Mouse (Mus musculus): ENCODE data around the gene Dync1i2.

Gene Dync1i2

DNA sequence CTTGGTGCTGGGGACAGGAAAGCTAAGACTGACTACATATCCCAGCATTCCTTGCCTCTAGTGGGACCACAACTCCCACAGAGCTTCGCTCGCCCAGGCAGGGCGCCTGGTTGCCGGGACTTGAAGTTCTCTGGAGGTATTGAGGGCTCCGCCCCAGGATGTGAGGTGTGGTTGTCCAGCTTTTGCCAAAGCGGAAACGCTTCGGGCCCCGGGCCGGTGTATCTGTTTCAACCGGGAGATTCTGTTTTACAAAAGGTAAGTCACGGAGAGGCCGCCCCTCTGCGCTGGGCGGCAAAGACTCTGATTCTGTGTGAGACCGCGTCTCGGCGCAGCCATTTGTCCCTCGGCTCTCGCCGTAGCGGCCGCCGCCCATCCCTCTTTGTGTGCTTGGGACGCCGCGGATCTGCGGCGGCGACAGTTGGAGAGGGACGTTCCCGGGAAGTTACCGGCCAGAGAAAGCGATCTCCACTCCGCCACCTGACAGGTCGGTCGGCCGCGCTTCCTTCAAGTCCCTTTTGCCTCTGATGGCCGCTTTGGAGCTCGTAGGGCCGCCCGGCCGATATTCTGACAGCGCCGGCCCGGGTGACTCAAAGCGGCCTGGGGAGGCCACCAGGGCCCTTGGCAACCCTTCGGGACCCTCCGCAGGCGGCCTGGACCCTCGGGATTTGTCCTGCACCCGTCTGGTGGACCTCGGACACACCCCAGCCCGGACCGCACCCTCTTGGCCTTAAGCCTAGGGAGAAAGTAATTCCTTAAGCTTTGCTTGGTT is at the start of gene Dync1i2:
Dync1i2 (plus strand) TSS at position 116 of the 769 bp plus-strand sequence.
- peak; percentile 94 to 97 for DNase-seq

DNA sequence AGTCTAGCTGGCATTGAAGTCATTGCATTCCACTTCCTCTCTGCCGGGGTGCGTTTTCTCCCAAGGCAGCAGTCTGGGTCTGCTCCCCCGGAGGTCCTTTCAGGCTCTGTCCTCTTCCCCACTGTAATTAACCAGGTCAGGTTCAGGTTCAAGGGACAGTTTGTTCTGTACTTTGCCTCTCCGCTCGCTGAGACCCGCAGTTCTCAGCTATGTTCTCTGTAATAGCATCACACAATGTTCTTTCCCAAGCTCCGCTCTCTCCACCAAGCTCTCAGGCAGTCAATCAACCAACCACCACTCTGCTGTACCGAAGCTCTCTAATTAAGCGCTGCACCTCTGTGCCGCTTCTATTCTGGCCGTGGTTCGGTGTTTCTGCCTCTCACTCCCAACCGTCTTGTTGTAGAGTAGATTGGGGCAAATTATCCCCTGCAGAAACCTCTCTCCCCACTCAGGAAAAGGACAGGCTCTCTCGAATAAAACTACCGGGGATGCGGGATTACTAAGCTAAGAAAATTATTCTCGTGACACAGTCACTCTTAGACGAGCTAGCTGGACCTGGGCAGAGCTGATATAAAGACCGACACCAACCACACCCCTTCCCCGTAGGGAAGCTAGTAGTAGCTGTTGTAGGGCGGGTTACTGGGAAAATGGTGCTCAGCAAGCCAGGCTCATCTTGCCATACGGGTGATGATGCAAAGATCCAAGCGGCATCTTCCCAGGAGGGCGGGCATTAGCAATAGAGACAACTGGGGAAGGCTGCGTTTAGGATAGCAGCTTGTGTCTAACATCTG is 48.5 kb upstream of the Dync1i2 start:
- DNase-seq: peak; percentile 73 to 74

DNA sequence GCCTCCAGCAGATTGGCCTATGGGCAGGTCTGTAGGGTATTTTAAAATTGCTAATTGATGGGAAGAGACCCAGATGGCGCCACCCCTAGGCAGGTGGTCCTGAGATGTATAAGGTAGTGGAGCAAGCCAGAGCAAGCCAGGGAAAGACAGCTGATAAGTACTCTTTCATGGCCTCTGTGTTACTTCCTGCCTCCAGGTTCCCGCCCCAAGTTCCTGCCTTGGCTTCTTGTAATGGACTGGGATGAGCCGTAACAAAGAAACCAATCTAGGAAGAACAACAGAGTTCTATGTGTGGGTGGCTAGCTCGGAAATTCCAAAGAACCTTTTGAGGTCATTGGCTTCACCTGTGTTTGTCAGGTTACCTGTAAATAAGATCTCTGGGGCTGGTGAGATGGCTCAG is 44.3 kb upstream of the Dync1i2 start:
- no peak for DNase-seq

DNA sequence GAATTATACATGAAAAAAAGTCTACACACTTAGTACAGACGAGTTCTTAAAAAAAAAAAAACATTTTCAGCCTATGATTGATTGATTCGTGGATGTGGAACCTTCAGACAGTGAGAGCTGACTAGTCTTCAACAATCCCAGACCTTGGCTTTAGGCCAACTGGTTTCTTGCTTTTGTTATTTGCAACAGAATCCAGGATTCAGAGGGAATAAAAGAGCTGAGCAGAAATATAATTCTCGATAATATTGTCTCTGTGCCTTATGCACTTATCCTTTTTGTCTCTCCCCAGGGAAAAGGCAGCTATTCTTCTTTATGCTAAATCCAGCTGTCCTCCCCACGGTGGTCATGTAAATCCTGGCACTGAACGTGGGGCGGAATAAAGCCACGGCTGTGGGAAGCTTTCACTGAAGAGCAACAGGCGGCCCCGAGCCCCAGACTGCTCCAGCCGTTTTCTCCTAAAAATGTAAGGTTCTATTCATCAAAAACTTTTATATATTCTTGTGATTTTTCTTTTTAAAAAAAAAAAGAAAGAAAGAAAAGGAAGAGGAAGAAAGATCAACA is 43.0 kb upstream of the Dync1i2 start:
- DNase-seq: no peak

DNA sequence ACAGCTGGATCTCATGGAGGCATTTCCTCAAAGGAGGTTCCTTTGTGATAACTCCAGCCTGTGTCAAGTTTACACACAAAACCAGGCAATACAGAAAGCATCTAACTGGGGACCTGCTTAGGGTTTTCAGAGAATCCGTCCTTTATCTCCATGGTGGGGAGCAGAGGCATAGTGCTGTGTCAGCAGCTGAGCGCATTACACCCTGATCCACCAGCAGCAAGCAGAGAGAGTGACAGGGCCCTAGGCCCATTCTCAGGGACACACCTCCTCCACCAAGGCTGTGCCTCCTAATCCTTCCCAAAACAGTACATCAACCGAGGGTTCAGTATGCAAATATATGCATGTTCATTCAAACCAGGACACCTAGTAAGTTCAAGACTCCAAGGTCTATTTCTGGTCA is 38.5 kb upstream of the Dync1i2 start:
- DNase-seq: no peak

DNA sequence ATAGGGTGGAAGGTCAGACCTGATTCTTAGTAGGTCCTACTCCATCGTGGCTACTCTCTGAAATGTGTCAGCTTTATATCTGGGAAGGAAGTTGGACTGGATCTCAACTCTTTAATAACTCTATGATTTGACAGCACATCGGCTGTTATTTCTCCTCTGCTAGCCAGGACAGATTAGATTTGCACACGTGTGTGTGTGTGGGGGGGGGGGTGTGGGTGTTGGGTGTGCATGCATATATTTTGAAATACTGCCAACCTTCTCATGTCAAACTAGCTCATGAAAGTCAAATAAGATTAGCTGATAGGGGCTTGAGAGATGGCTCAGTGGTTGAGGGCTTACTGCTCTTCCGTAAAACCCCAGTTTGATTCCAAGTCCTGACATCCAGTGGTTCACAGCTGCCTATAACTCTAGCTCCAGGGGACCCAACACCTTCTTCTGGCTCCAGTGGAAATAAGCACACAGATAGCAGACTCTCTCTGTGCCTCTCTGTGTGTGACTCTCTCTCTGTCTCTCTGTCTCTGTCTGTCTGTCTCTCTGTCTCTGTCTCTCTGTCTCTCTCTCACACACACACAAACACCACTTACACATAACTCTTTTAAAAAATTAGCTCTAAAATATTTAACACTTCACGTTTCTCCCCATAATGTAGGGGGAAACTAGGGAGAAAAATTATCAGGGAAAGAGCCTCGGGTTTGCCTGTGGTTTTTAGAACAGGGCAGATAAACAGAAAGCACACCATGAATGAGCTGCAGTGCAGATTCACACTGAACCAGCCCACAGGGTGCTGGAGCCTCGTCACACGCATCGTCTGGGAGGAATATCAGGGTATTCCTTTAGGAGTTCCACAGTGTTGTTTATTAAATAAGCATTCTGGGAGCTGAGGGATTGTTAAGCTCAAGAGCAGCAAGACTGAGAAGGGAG is 34.9 kb upstream of the Dync1i2 start:
- DNase-seq: no peak

DNA sequence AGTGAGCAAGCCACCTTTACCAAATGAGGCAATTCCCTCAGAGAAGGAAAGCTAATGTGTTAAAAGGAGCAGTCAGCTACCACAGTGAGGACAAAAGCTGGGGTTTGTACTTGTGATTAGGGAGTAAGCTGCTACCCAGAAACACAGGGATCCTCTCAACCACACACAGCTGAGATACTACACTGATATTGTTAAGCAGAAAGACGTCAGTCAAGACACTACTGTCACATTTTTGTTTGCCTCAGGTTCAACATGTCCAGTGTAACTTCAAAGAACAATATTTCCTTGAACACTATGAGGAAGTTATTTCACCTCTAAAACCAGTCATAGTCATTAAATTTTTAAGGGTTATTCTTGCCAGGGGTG is 34.3 kb upstream of the Dync1i2 start:
- no peak for DNase-seq

DNA sequence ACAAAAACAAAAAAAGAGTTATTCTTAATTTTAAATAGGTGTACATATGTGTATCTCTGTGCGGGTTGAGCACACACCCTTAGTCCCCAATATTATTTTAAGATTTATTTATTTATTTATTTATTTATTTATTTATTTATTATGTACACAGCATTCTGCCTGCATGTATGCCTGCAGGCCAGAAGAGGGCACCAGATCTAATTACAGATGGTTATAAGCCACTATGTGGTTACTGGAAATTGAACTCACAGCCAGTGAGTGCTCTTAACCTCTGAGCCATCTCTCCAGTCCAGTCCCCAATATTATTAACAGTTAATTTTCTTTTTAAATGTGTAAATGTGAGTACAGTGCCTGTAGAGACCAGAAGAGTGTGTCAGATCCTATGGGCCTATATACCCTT is 33.7 kb upstream of the Dync1i2 start:
- no peak for DNase-seq

DNA sequence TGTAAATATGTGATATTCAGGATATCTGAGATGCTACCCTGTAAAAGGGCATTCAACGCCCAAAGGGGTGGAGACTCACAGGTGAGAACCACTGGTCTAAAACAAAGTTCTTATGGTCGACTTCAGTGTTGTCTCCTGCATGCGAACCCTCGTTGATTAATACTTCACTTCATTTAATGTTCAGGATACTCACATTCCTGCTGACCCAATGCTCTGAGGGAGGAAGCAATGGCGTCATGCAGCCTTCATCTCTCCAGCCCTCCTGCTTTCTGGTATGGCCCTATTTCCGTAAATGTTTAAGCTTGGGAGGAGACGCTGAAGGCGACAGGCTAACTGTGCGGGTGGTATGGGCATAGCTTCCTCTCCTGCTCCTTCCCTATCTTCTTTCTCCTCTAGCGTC is 31.8 kb upstream of the Dync1i2 start:
- DNase-seq: no peak

DNA sequence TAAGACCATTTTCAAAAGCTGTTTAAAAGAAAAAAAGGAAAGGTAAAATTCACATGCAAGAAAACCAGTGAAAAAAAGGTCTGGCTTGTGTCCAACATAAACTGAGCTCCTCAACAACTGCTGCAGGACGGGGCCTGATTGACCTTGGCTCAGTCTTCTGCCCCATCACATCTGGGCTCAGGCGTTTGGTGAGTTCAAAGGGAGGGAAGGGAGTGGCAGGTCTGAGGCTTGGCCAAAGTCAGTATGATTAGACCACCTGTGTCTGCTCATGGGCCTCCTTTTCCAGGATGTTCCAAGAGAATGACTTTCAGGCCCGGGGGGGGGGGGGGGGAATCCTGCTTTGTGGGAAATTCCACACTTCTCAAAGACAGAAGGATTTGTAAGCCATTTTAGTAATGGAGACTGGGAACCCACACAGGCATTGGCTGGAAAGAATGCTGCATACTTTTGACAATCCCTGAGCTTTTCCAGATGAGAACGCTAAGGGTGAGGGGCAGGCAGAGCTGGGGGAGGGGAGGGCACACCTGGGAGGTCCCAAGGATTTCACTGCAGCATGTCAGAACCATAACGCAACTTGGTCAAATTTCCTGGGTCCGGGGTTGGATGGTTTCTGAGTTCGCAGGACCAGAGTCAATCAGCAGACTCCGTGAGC is 30.8 kb upstream of the Dync1i2 start:
- DNase-seq: no peak

DNA sequence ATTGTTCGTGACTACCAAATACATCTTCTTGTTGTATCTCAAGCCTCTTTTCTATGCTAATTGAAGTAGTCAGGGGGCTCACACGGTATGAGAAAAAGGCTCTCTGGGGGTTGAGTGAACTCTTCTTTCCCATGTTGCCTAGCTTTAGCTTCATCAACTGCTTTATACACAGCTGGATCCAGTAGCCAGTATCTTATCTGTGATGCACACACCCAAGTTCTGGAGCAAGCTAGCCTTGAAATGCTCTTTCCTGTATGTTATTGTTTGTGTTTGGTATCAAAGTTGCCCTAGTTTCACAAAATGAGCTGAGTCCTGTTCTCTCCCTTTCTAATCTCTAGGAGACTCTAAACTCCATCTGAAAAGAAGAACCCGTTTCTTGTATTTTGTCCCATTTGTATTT is 23.6 kb upstream of the Dync1i2 start:
- DNase-seq: no peak

DNA sequence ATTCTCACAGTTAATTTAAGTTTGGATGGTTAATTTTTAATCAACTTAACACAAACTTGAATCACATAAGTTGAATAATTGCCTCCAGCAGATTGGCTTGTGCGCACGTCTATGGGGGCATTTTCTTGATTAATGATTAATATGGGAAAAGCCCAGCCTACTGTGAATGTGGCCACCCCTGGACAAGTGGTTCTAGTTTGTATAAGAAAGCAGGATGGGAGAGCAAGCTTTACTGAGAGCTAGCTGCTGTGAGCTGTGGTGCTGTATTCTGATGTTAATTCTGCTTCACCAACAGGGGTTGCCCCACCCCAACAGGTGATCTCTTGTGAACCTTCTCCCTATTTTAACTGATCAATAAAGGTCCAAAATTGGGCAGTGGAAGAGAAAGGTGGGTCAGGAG is 22.6 kb upstream of the Dync1i2 start:
- DNase-seq: peak; percentile 60 to 78

DNA sequence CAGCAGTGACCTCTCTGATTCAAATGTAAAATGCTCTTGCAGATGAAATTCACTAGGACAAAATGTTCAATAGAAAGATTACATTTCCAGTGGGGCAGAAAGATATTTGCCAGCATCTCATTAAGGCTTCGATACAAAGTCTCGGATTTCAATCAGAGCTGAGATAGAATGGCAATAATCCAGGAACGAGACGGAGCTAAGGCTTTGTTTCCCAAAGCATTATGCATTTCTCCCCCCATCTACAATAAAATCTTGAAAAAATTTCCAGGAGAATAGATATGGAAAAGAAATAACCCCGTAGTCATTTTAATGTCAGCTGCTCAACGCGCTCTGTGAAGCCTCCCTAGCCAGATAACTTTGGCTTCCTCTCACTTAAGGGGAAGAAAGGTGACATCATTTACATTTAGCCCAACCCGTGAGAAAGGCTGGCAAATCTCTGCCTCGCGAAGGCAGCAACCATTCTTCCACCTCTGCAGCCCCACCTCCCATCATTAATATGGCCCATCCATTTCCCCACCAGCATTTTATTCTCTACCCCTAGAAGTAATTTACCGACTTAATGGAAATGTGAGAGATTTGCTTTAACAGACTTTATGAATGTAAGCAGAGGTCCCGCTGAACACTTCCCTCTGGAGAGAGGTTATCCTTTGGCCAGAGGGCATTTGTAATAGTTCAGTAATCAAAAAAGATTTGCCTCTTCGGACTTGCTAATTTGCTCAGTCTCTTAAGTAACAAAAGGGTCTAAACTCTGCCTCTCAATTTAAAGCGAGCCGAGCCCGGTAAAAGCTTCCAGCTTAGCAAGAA is 19.9 kb upstream of the Dync1i2 start:
- DNase-seq: no peak

DNA sequence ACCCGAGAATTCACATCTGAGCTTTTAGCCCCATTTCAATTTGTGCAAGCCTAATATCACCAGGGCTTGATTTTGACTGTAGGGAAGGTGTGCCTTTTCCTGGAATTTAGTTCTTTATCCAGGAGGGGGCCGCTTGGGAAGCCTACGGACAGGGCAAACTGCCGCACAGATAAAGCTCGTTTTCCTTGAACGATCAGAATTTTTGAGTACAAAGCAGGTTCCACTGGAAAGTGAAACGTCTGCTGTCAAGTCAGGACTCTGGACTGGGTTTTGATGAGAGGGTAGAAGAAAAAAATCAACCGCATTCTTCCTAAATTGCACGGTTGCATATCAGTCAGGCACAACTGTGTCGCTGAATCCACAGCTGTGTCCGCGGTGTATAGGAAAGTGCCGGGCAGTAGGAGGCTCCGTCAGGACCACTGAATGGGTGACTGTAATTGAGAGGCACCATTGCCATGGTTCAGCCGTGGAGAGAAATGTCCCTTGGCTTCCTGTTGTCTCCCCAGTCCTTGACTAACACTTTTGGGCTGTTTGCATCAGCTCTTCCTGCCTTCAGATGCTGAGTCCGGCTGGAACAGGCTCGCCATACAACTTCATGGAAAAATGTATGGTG is 19.2 kb upstream of the Dync1i2 start:
- DNase-seq: no peak

DNA sequence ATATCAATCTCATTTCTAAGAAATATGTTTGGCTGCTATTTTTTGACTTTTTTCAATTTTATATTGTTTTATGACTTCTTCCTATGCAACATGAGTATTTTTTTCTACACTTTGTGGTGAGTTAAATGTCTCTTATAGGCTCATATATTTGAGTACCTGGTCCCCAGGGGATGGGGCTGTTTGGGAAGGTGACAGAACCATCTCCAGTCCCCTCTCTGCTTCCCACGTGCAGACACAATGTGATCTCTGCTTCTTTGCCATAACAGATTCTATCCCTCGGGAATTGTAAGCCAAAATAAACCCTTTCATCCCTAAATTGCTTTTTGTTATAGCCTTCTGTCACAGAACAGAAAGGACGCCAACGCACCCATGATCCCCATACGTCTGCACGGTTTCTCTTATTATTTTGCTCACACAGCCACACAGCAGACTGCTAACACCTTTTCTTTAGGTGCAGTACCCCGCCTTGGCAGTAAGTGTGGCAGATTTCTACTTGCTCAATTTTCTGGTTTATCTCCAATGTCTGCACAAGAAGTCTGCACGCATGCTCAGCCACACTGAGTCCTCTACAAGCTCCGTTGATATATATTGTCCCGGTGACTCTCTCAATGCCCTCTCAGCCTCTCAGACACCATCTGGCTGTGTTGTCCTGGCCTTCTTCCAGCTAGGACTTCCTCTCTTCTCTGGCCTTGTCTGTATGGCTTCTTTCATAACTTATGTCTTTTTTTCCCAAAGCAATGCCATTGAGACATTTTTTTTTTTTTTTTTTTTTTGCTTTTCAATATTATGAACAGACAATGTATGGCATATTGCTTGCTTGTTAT is 17.2 kb upstream of the Dync1i2 start:
- DNase-seq: no peak

DNA sequence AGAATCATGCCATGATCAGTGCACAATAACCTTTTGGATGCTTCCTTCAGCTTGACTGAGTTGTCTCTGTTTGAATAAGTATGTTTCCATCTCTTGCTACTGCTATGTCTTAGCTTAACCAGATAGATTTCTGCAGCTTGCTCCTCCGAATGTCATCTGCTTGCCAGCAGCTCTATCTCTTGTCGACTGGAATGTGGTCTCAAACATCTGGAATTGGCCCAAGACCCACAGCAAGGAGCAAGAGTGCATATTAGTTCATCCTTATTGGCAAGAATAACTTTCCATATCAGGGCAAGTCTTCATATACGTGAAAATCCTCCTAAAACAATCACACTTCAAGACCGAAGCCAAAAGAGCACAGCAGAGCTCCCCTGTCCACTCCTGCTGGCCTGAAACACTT is 14.6 kb upstream of the Dync1i2 start:
- DNase-seq: no peak

DNA sequence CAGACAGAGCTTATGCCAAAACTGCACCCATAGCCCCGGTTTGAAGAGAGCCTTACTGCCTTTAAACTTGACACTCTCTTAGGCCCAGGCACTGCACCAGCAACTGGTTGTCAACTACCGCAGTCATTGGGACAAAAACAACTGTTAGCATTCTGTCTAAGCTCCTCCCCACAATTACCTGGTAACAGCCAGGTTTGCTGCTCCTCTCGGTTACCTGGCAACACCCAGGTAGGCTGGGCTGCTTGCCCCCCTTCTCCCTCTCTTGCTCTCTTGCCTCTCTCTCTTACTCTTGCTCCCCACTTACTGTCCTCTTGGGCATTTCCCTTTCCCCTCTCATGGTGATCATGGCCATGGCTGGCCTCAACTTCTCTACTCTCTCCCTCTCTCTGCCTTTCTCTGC is 12.6 kb upstream of the Dync1i2 start:
- peak; percentile 21 to 63 for DNase-seq

DNA sequence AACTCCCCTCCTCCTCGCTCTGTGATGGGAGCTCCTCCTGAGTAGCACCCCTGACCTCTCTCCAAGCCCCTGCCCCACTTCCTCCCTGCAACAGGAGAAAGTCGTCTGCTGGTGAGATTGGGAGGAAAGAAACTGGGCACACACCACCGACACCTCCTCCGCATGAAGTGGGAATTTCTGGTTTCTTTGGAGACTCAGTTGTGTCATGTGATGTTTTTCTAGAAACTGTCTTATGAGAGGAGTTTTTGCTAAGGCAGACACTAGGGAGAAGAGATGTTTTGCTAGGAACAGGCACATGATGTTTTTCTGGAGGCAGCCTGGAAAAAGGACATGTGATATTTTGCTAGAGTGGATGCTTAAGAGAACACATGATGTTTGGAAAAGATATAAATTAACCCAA is 11.0 kb upstream of the Dync1i2 start:
- DNase-seq: no peak

DNA sequence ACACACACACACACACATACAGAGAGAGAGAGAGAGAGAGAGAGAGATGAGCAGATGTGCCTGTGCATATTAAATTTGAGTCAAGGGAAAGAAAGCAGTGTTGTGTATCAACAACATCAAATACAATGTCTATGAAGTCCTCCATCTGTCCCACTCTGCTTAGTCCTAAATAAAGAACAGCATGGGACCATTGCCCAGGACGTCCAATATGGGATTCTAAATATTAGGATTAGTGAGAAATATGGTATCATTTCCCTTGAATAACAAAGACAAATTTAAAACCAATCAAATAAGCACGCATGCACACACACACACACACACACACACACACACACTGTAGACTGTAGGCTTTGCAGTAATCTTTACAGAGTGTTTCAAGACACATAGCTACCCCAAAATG is 9.6 kb upstream of the Dync1i2 start:
- no peak for DNase-seq

DNA sequence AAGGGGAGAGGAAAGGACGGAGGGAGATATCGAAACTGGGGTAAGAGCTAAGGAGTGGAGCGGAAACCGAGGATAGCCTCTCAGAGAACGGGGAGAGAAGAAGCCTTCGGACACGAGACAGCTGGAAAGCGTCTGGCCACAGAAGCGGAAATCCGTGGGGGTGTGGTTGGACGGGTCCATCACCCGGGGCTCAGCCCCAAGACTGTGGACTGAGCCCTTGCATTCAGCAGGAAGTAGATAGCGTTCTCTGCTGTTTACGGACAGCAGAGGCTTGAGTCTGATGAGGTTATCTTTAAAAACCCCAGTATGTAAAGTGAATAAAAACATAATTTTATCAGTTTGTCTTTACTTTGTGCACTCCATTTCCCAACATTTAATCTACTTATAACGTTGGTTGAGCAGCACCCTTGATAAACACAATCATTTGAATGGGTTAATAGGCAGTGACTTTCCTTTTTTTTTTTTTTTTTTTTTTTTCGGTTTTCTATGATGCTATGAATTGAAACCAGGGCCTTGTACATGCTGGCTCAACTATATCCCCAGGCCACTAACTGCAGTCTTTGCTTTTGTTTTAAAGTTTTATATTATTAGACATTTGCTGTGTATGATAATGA is 7.6 kb upstream of the Dync1i2 start:
- DNase-seq: no peak

Data from kidney, adult 8-10 months (tissue).